Mouse (Mus musculus) olfactory bulb, adult 2 months (tissue): ENCODE data around the gene Tes.
"Not testable (repeated sequence)": the region's sequence is repeated elsewhere in the genome, so short reads cannot be mapped to it uniquely, and the experiment has no call there.

ENCODE experiments used
- CTCF ChIP-seq: fragments of 200-500 bp; IDR thresholded peaks from 2 replicates; pipeline ENCODE4 v1.5.1; 2012; ENCODE audit warnings: low read depth, mild to moderate bottlenecking, low read length, moderate library complexity; ENCODE audit not compliant: insufficient read depth
- POLR2A ChIP-seq: fragments of 200-500 bp; IDR thresholded peaks from 2 replicates; pipeline ENCODE4 v1.6.1; 2012; ENCODE audit warnings: mild to moderate bottlenecking, low read depth, low read length, moderate library complexity; ENCODE audit not compliant: insufficient read depth

GRCm38 (mm10) chr6:17061826-17062225 lies 3.1 kb upstream of the Tes start:
- TF ChIP-seq CTCF, POLR2A: not testable (repeated sequence)
